Mouse (Mus musculus) layer of hippocampus, adult 8-10 months (tissue): ENCODE measurements around the gene Tns1. TPM values are rescaled to one million over a fixed set of nuclear protein-coding genes. Genes with fewer than 3 reads are reported as not detected.

Source experiments
- DNase-seq, 2 experiments: peaks; one replicate each; pipeline ENCODE4 v3.0.0; 2022; ENCODE audit warnings: low spot score in 2 of 2
- total RNA-seq, 4 experiments: library from RNA; stranded (reverse); gene quantifications; 2 replicates each; pipeline ENCODE4 v1.2.4; 2022

The Tns1 gene
- total RNA-seq, 4 experiments from 2014 or later: 44.4 to 54.8 (median 47.4) TPM

GRCm38 (mm10) chr1:74014538-74015327, 109.5 kb downstream of the Tns1 start:
- no peak for DNase-seq

DNA sequence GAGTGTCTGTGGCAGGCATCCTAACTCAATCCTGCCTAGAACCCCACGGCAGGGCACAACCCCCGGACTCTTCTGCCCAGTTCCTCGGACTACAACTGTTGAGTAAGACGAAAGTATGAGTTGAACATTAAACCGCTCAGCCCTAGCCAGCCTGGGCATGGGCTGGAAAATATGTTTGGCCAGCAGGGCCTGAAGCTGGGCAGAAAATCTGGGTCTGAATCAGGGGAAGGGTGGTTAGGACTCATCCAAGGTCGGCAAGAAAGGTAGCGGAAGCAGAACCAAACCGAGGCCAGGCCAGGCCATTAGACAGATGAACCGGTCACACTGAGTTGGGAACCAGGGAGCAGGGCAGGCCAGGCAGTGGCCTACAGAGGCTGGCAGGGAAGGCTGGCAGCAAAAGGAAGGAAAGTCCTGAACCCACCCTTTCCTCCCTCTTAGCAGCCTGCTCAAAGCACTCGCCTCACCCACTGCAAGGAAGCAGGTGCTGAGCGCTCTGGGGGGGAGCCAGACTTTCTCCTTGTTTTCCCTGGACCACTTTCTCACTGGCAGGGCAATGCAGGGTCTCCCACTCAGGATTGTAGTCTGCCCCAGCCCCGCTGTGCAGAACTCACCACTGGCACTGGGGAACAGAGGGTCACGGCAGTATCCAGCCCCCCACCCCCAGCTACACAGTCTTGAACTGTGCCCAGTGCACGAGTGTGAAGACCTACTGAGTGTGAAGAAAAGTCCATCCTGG, 110.8 kb downstream of the Tns1 start:
- DNase-seq: no peak

DNA sequence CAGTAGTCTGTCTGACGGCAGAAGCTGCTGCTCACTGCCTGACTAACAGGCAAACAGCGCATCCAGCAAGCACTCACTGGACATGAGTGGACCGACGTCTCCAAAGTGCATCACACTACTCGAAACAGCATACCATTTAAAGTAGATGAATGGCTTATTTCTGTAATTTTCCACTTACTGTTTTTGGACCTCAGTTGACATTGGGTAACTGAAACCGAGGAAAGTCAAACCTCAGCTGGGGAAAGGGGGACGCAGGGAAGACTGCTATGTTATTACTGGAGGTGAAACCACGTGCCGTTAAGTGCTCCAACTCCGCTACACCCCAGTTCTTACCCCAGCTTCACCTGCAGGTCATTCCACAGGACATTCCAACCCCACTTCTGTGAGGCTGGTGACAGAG, 111.5 kb downstream of the Tns1 start:
- DNase-seq: no peak

DNA sequence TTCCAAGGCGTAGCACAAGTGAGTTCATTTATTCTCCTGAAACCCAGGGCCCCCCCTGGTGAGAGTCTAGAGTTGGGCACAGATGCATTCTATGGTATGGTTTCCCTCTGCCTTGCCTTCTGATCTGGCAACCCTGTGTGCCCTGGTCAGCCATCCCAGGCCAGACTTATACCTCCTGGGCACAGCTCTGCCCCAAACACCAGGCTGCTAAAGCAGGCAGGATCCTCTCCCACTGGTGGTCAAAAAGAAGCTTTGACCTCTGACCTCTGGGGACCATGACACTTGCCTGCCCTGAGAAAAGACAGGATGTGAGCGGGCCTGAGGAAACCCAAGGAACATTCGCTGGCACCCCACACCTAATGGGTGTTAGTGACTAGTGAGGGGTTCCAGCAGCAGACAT, 114.8 kb downstream of the Tns1 start:
- DNase-seq: no peak

GRCm38 (mm10) chr1:74008966-74009365, 115.3 kb downstream of the Tns1 start:
- DNase-seq: no peak

DNA sequence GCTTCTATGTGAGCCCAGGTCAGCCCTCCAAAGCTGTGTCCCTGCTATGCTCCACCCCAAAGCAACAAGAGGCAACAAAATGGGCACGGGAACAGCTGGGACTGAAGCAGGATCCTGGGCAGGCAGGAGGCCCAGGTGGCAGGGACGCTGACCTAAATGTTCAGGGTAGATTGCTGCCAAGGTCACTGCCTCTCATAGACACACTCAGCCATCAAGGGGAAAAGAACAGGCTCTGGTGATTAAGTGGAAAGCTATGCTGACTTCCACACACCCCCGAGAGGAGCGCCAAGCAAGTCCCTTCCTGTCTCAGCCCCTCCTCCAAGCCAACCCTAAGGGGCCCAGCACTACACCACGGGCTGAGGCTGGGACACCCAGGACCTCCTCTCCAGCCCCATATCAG, 115.8 kb downstream of the Tns1 start:
- no peak for DNase-seq

GRCm38 (mm10) chr1:74007398-74008050, 116.7 kb downstream of the Tns1 start:
- no peak for DNase-seq

DNA sequence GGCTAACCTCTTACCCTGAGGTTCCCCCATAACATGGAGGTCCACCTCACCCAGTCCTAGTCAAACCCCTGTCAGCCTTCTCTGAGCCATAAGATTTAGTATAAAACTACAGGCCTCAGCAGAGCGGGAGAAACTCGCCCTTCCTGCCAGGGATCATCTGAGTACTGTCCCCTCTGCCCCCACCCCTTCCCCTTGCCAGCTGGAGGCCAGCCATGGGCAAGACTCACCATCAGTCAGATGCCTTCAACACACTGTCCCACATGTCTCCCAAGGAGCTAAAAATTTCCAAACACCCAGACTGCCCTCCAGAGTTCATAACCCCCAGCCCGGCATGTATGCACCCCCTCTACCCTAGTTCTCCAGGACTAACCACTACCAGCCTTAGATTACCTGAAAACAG, 119.2 kb downstream of the Tns1 start:
- no peak for DNase-seq

DNA sequence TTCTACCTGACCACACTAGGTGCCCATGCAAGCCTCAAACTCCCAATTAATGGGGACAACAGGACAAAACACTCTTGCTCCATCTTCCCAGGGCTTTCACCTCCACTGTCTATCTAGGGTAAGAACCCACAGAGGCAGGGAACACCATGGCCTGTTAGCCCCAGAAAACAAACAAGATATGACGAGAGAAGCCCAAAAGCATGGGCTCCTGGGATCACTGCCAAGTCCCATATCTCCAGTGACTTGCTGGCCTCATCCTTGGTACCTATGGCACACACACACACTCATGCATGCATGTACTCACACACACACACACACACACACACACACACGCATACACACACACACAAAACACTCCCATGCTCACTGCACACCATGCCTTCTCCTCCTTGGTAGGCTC, 120.5 kb downstream of the Tns1 start:
- DNase-seq: no peak

DNA sequence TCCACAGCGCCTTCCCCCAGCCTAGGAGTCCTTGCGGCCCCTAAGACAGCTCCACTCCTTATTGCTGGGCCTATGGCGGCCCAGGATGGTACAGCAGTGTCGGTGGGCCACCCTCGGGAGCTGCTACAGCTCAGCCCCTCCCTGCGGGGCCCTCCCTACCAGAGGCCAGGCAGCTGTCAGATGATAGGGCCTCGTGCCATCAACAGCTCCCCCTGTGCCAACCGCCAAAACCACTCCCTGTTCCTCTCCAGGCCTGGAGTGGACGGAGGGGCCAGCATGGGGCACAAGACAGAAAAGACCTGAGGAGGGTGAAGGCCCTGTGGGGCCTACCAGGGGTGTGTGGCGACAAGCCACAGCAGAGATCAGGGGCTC, 122.8 kb downstream of the Tns1 start:
- DNase-seq: no peak

- no peak for DNase-seq
Measured at GRCm38 (mm10) chr1:74000810-74001448, 123.3 kb downstream of the Tns1 start.

DNA sequence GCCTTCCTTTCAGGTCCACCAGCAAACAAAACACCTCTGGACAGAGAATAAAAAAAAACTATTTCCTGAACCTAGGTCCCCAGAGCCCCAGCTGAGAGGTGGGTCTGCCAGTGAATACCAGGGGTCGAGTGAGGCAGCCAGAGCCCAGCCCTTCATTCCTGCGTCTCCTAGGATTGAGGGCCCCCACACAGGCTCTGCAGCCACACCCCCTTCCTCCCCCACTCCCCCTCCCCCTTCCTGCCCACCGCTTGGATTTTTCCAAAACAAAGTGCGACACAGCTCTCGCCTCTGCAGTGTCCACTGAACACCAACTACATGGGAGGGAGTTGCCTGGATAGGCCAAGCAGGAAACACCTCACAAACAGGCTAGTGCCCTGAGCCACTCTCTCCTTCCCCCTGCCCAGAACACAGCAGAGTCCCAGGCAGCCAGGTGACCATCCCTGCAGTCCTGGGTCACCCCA, 124.0 kb downstream of the Tns1 start:
- no peak for DNase-seq

DNA sequence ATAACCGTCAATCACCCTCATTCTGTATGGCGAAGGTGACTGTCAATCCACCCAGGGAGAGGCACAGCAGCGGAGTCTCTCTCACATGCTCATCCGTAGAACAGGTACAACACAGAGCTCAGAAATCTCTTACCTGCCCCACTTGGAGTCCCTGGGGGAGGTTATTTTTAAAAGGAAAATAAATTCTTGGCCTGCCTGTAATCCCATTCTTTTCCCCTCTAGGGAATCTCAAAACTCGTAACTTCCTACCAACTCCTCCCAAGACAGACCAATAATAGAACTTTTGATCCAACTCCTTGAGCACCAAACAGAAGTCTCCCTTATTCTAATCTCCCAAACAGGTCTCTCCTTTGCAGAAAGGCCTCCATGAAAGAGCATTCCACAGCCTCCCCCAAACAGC, 124.7 kb downstream of the Tns1 start:
- DNase-seq: no peak

- DNase-seq: no peak
Measured at GRCm38 (mm10) chr1:73998925-73999375, 125.3 kb downstream of the Tns1 start.

DNA sequence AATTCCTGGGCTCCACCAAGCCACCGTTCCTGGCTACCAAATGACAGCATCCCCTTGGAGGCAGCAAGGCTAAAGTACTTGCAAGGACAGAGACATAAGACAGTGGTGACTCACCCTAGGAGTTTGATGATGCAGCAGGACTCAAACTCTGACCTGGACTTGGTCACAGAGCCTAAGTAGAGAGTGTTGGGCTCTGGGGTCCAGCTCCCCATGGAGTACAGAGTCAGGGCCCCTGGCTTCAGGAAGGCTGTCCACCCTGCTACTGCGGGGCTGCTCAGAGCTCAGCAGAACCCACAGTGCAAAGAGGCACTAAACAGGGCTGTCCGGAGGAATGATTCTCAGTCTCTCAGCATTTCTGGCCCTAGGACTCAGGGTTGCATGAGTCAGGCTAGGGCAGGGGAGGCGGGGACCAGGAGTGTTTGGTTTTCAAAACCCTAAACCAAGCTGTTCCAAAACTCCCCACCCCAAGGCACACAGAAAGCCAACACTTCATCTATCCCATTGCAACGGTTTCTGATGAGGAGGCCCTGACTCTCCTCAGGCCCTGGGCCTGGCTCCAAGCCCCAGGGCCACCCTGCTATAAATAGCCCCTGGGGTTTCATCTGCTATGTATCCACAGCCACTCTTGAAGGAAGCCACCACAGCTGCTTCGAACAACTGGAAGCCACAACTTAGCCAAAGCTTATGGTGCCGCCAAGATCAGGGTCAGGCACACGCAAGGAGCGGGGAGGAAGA, 126.0 kb downstream of the Tns1 start:
- no peak for DNase-seq

- no peak for DNase-seq
Measured at GRCm38 (mm10) chr1:73997341-73997740, 126.9 kb downstream of the Tns1 start.

DNA sequence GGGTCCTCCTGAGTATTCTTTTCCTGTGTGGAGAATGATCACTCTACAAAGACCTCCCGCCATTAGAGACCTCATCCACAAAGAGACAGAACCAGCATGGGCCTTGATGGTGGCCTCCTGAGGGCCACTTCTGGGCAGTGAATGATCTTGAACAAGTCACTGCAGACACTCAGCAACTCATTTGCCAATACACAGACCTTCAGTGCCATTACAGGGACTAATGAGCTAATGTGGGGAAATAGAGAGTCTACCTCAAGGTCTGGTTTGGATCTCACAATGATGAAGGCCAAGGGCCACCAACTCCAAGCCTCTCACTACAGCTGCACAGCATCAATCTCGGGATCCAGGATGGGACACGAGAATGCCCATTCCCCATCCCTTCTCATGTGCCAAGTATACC, 127.6 kb downstream of the Tns1 start:
- no peak for DNase-seq

DNA sequence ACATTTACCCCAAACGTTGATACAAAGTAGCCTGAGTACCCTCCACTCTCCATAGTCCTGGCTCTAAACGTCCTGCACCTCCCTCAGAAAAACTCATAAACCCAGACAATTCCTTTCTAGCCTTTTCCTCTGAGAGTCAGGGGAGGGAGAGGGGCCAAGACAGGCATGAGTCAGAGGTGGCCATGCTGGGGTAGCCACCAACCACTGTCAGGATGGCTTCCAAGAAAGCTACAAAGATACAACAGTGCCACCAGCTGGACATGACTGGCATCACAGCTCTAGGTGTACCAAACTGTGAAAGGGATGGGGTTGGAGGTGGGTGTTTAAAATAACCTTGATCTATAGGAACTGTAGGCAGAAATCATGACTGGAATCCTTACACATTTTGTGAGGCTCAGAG, 128.0 kb downstream of the Tns1 start:
- DNase-seq: peak in 1 of 2 experiments; percentile 51

GRCm38 (mm10) chr1:73995063-73995810, 129.0 kb downstream of the Tns1 start:
- no peak for DNase-seq

DNA sequence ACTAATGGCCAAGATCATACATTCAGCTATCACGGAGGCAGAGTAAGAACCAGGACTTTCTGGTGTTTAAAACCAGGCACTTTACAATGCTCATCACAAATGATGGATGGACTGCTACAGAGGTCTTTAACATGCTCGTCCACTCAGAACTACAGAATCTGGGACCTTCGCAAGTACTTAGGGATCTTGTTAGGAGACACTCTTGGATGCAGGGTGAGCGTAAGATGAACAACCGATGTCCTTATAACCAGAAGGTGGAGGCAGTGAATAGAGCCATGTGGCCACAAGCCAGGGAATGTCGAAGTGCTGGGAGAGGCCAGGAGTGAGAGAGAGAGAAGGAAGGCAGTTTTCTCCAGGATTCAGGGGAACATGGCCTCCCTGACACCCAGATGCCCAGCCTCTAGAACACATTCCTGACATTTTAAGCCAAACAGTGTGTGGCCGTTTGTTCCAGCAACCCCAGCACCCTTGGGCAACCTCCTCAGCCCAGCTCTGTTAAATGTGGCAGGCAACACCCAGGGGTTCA, 130.3 kb downstream of the Tns1 start:
- no peak for DNase-seq
